8 mouse cellular contexts compared by ENCODE assay signal in the genomic region with DNA sequence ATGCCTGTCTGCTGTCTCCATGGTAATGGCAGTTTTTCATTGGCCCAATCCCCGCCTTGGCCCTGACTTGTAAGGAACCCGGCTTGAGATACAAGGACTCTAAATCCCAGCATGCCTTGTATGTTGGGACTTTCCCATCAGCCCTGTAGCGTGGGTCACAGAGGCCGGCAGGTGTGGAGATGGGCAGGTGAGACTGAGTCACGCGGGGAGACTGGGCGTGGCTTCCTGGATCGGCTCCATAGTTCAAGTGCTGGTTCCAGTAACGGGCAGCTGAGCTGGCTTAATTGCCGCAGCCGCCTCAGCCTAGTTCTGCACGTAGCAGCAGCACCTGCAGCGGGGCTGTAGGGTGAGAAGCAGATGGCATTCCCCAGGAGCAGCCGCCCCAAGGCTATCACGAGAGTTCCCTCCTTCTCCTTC. TPM values are rescaled to one million over a fixed set of nuclear protein-coding genes. Genes with fewer than 3 reads are reported as not detected.
DNase-seq lines count a peak whose midpoint lies in the region; ATAC-seq and TF ChIP-seq lines count a peak whose summit lies in the region.

No protein-coding gene starts in this region.

- peak; percentile 78 for DNase-seq in urinary bladder, postnatal 14 days (ENCODE audit: low spot score)
- no peak for DNase-seq in urinary bladder, adult 2 months (ENCODE audit: low spot score)
- DNase-seq in kidney, postnatal 0 days (ENCODE audit: low spot score) = peak; percentile 50
- peak; percentile 14 for DNase-seq in neural tube, embryonic 10.5 days (ENCODE audit: extremely low spot score, low spot score)
- DNase-seq in gastrocnemius, postnatal 25 days = no peak
- DNase-seq in Muller cell, postnatal 12 days (ENCODE audit: inconsistent ontology term) = no peak

- H3K4me2 ChIP-seq in forebrain, embryonic 16.5 days (ENCODE audit: low read length) = peak overlapping the region; percentile 53
- H3K4me2 ChIP-seq in kidney, postnatal 0 days (ENCODE audit: low read length) = peak overlapping the region; percentile 26; the same call in 1 of the 2 replicates
- H3K4me2 ChIP-seq in limb, embryonic 12.5 days = peak overlapping the region; percentile 53

- H3K4me3 ChIP-seq in forebrain, embryonic 16.5 days (replicated peaks; ENCODE audit: low read length) = peak overlapping the region; percentile 46
- H3K4me3 ChIP-seq in kidney, postnatal 0 days (replicated peaks; ENCODE audit: low read depth, low read length) = no peak overlapping the region
- H3K4me3 ChIP-seq in limb, embryonic 12.5 days (replicated peaks) = peak overlapping the region; percentile 24

- TF ChIP-seq CTCF in kidney, postnatal 0 days (IDR thresholded peaks at IDR 0.05; ENCODE audit: low read depth) = no peak

- H3K9ac ChIP-seq in forebrain, embryonic 16.5 days (replicated peaks; ENCODE audit: low read depth, low read length) = peak overlapping the region; percentile 46
- H3K9ac ChIP-seq in kidney, postnatal 0 days (ENCODE audit: low read depth, low read length) = 0 out of 2 replicates have a peak overlapping the region, but pooled peaks have one; percentile 2
- no peak overlapping the region for H3K9ac ChIP-seq in limb, embryonic 12.5 days (replicated peaks)

- no peaks in the 10 kb centered on the region for H3K36me3 ChIP-seq in forebrain, embryonic 16.5 days (ENCODE audit: control insufficient read depth, insufficient read depth)
- no peaks in the 10 kb centered on the region for H3K36me3 ChIP-seq in kidney, postnatal 0 days (ENCODE audit: insufficient read depth, low read length)
- no peaks in the 10 kb centered on the region for H3K36me3 ChIP-seq in limb, embryonic 12.5 days

- whole genome bisulfite sequencing in forebrain, embryonic 16.5 days = 2% methylated on average over 15 of the region's 15 CpGs
- WGBS in kidney, postnatal 0 days = 7% methylated on average over 15 of the region's 15 CpGs
- WGBS in limb, embryonic 12.5 days = 4% methylated on average over 15 of the region's 15 CpGs

- no peaks in the 10 kb centered on the region for H3K27me3 ChIP-seq in forebrain, embryonic 16.5 days (replicated peaks; ENCODE audit: control insufficient read depth, insufficient read depth, low read length)
- H3K27me3 ChIP-seq in kidney, postnatal 0 days (ENCODE audit: insufficient read depth, low read length) = no peaks in the 10 kb centered on the region
- H3K27me3 ChIP-seq in limb, embryonic 12.5 days = peaks cover 17% of the 10 kb centered on the region

- 0 out of 2 replicates have a peak overlapping the region, but pooled peaks have one; percentile 31 for H3K27ac ChIP-seq in forebrain, embryonic 16.5 days (ENCODE audit: low read length)
- H3K27ac ChIP-seq in kidney, postnatal 0 days = peak overlapping the region; percentile 25; the same call in 1 of the 2 replicates
- no peak overlapping the region for H3K27ac ChIP-seq in limb, embryonic 12.5 days

- ATAC-seq in forebrain, embryonic 16.5 days = peak; percentile 88
- peak; percentile 92 for ATAC-seq in kidney, postnatal 0 days (replicated peaks; ENCODE audit: low FRiP score, low read depth)
- peak; percentile 67; the same call in 1 of the 2 replicates for ATAC-seq in limb, embryonic 12.5 days (ENCODE audit: insufficient number of reproducible peaks, insufficient read depth, low FRiP score, low TSS enrichment, low read depth)

- H3K9me3 ChIP-seq in forebrain, embryonic 16.5 days (ENCODE audit: control insufficient read depth, low read length) = no peaks in the 10 kb centered on the region
- H3K9me3 ChIP-seq in kidney, postnatal 0 days (replicated peaks; ENCODE audit: low read length) = no peaks in the 10 kb centered on the region
- H3K9me3 ChIP-seq in limb, embryonic 12.5 days = no peaks in the 10 kb centered on the region

- H3K4me1 ChIP-seq in forebrain, embryonic 16.5 days (replicated peaks; ENCODE audit: control insufficient read depth, insufficient read depth, low read length) = peaks cover 8% of the 10 kb centered on the region
- H3K4me1 ChIP-seq in kidney, postnatal 0 days (replicated peaks; ENCODE audit: insufficient read depth, low read length) = no peaks in the 10 kb centered on the region
- peaks cover 6% of the 10 kb centered on the region for H3K4me1 ChIP-seq in limb, embryonic 12.5 days (replicated peaks)

RNA-seq across cellular contexts. Expression of a gene that starts 9.9 kb away (rescaled TPM):
- 46.7 and 50.1 TPM in 2 replicates for polyA plus RNA-seq in urinary bladder, adult 2 months (2012; rRNA removed)
- 0.10 and 0.53 TPM in 2 replicates for polyA plus RNA-seq in forebrain, embryonic 16.5 days (2015; fragmentation: Nextera tagmentation; extraction: Ambion mirVana)
- polyA plus RNA-seq in kidney, postnatal 0 days (2015; fragmentation: Nextera tagmentation; extraction: Ambion mirVana) = 36.1 and 39.2 TPM in 2 replicates
- 5.7 and 6.0 TPM in 2 replicates for polyA plus RNA-seq in limb, embryonic 12.5 days (2016; fragmentation: Nextera tagmentation; extraction: Ambion mirVana)
- total RNA-seq in gastrocnemius, postnatal 25 days (2021) = under 1 TPM in 1 of 2 experiments, not detected in 1; 0.18 TPM

RNA-seq across cellular contexts. Expression of a gene that starts 35.4 kb away (rescaled TPM):
- 46.6 and 55.6 TPM in 2 replicates for polyA plus RNA-seq in urinary bladder, adult 2 months (2012; rRNA removed)
- 93.3 and 100 TPM in 2 replicates for polyA plus RNA-seq in forebrain, embryonic 16.5 days (2015; fragmentation: Nextera tagmentation; extraction: Ambion mirVana)
- 56.5 and 62.8 TPM in 2 replicates for polyA plus RNA-seq in kidney, postnatal 0 days (2015; fragmentation: Nextera tagmentation; extraction: Ambion mirVana)
- 97.4 and 103 TPM in 2 replicates for polyA plus RNA-seq in limb, embryonic 12.5 days (2016; fragmentation: Nextera tagmentation; extraction: Ambion mirVana)
- total RNA-seq in gastrocnemius, postnatal 25 days (2021) = 10 to 100 TPM; 12.0 to 12.9 TPM

Comparison
In these comparisons a context has a peak if more than half of its experiments do, and no peak if none do; other contexts are left out.
1. DNase-seq: peak in urinary bladder, postnatal 14 days (single experiment), kidney, postnatal 0 days (single experiment) and neural tube, embryonic 10.5 days (single experiment); none in urinary bladder, adult 2 months (single experiment), gastrocnemius, postnatal 25 days (single experiment) and Muller cell, postnatal 12 days (single experiment).
2. Peak in every context shown above with its lines, with median percentiles within 50 percentile points of each other: ATAC-seq and H3K4me2 ChIP-seq.